Mouse (Mus musculus): ENCODE results near the gene Ercc5.

- no peak for TF ChIP-seq POLR2A (IDR thresholded peaks at IDR 0.05; ENCODE audit: borderline replicate concordance, low read depth, low read length)
- TF ChIP-seq CTCF (IDR thresholded peaks at IDR 0.05; ENCODE audit: low read depth, low read length): no peak
Observed at GRCm38 (mm10) chr1:44148706-44149105, 1.2 kb downstream of the Ercc5 start.

Data from bone marrow macrophage, adult 2 months (primary cell).